Mouse (Mus musculus) 416B (cell line): ENCODE measurements around the gene Ccdc103.

Experiments
- DNase-seq: peaks from one replicate; pipeline ENCODE4 v3.0.0; 2011; ENCODE audit warnings: low read depth

Ccdc103 gene

GRCm38 (mm10) chr11:102893015-102893651, 12.1 kb downstream of the Ccdc103 start:
- DNase-seq = peak; percentile 50

GRCm38 (mm10) chr11:102894716-102895115, 13.7 kb downstream of the Ccdc103 start:
- peak; percentile 67 for DNase-seq

- no peak for DNase-seq
Measured at GRCm38 (mm10) chr11:102895779-102896178, 14.8 kb downstream of the Ccdc103 start.

- no peak for DNase-seq
Measured at GRCm38 (mm10) chr11:102896641-102897040, 15.6 kb downstream of the Ccdc103 start.

- no peak for DNase-seq
Measured at GRCm38 (mm10) chr11:102898408-102898807, 17.4 kb downstream of the Ccdc103 start.

- DNase-seq = peak; percentile 75
Measured at GRCm38 (mm10) chr11:102900763-102901162, 19.8 kb downstream of the Ccdc103 start, which contains the start of gene Gfap. Gene Gfap (minus strand): TSS chr11:102900912.

- no peak for DNase-seq
Measured at GRCm38 (mm10) chr11:102901199-102901598, 20.2 kb downstream of the Ccdc103 start.

GRCm38 (mm10) chr11:102902107-102902506, 21.1 kb downstream of the Ccdc103 start:
- DNase-seq = no peak

GRCm38 (mm10) chr11:102903654-102904053, 22.6 kb downstream of the Ccdc103 start:
- DNase-seq = no peak

GRCm38 (mm10) chr11:102911376-102911775, 30.4 kb downstream of the Ccdc103 start:
- no peak for DNase-seq

- DNase-seq = no peak
Measured at GRCm38 (mm10) chr11:102915380-102915779, 34.4 kb downstream of the Ccdc103 start.

GRCm38 (mm10) chr11:102918077-102918476, 37.1 kb downstream of the Ccdc103 start:
- DNase-seq = peak; percentile 76

GRCm38 (mm10) chr11:102921491-102921890, 40.5 kb downstream of the Ccdc103 start:
- no peak for DNase-seq

GRCm38 (mm10) chr11:102924557-102925350, 43.8 kb downstream of the Ccdc103 start, which contains the start of gene Kif18b:
Gene Kif18b (minus strand): TSS chr11:102925124.
- peak; percentile 99 for DNase-seq

GRCm38 (mm10) chr11:102925351-102925717, 44.3 kb downstream of the Ccdc103 start:
- DNase-seq = peak; percentile 93

- peak; percentile 24 for DNase-seq
Measured at GRCm38 (mm10) chr11:102930672-102931071, 49.7 kb downstream of the Ccdc103 start.
